Mouse (Mus musculus) limb, embryonic 14.5 days (tissue): ENCODE data around the gene Dhdh. TPM values are rescaled to one million over a fixed set of nuclear protein-coding genes. Genes with fewer than 3 reads are reported as not detected.
"Not testable (repeated sequence)": the region's sequence is repeated elsewhere in the genome, so short reads cannot be mapped to it uniquely, and the experiment has no call there.

Source experiments
- ATAC-seq: fragments of 200-750 bp; cut with Nextera tagmentation; 2 replicates; pipeline ENCODE4 v1.8.0; 2017; ENCODE audit warnings: low read depth, moderate number of reproducible peaks, moderate TSS enrichment; ENCODE audit not compliant: low FRiP score
- DNase-seq: peaks from one replicate; pipeline ENCODE4 v3.0.0-alpha.2; 2015; ENCODE audit warnings: low spot score
- H3K27ac ChIP-seq: fragments of 300-500 bp; sonication (generic); replicated peaks from 2 replicates; pipeline ENCODE4 v1.5.1; 2014; ENCODE audit warnings: low read depth, mild to moderate bottlenecking, low read length, moderate library complexity, mixed read lengths
- H3K27me3 ChIP-seq: fragments of 300-500 bp; sonication (generic); 2 replicates; pipeline ENCODE4 v1.6.1; 2014; ENCODE audit warnings: low read length, mixed read lengths; ENCODE audit not compliant: control insufficient read depth, insufficient read depth
- H3K36me3 ChIP-seq: fragments of 300-500 bp; sonication (generic); 2 replicates; pipeline ENCODE4 v1.6.1; 2014; ENCODE audit warnings: mild to moderate bottlenecking, low read length, moderate library complexity, mixed read lengths; ENCODE audit not compliant: control insufficient read depth, insufficient read depth
- H3K4me1 ChIP-seq: fragments of 300-500 bp; sonication (generic); 2 replicates; pipeline ENCODE4 v1.6.1; 2014; ENCODE audit warnings: antibody characterized with exemption, low read length, mixed read lengths; ENCODE audit not compliant: control insufficient read depth, insufficient read depth
- H3K4me2 ChIP-seq: fragments of 300-500 bp; sonication (generic); replicated peaks from 2 replicates; pipeline ENCODE4 v1.6.1; 2014; ENCODE audit warnings: low read depth, mild to moderate bottlenecking, low read length, moderate library complexity; ENCODE audit not compliant: severe bottlenecking
- H3K4me3 ChIP-seq: fragments of 300-500 bp; sonication (generic); replicated peaks from 2 replicates; pipeline ENCODE4 v1.5.1; 2014; ENCODE audit warnings: low read length
- H3K9ac ChIP-seq: fragments of 300-500 bp; sonication (generic); 2 replicates; pipeline ENCODE4 v1.6.1; 2014; ENCODE audit warnings: mild to moderate bottlenecking, low read depth, low read length, moderate library complexity; ENCODE audit not compliant: severe bottlenecking
- H3K9me3 ChIP-seq: fragments of 300-500 bp; sonication (generic); 2 replicates; pipeline ENCODE4 v1.6.1; 2016; ENCODE audit warnings: low read length; ENCODE audit not compliant: control insufficient read depth
- POLR2A ChIP-seq: fragments of 200-500 bp; IDR thresholded peaks from 2 replicates; pipeline ENCODE4 v1.8.0; 2012; ENCODE audit warnings: inconsistent platforms, mild to moderate bottlenecking, moderate library complexity, borderline replicate concordance; ENCODE audit not compliant: insufficient read depth, insufficient read length; ENCODE audit errors: extremely low read depth
- WGBS: fragments of 180-500 bp; shearing (Covaris S2); extraction: QIAGEN DNeasy Blood & Tissue Kit; methylation state at CpG from one replicate; pipeline ENCODE4 v1.1.7; 2014; 5-methylcytosine and 5-hydroxymethylcytosine counted together
- polyA plus RNA-seq, 2 experiments: library from polyadenylated mRNA; depleted of rRNA in 1 of 2; stranded (reverse) in 1 of 2; unstranded in 1 of 2; fragments of >200 nt; fragmentation: Nextera tagmentation in 1 of 2; extraction: Ambion mirVana in 1 of 2; gene quantifications; 2 replicates each; pipeline versions ENCODE4 v1.2.1 to v1.2.3; 2012 to 2014

Gene Dhdh
- polyA plus RNA-seq, 2 experiments: 2.0 to 2.9 TPM

GRCm38 (mm10) chr7:45481374-45481927, 7.2 kb downstream of the Dhdh start, which contains the start of gene Tulp2:
TSS of gene Tulp2 (plus strand) at chr7:45481877.
- H3K4me1 ChIP-seq: no peaks in the 10 kb centered on the region
- H3K9me3 ChIP-seq: no peaks in the 10 kb centered on the region
- no peak for TF ChIP-seq POLR2A
- H3K4me3 ChIP-seq: no peak within 1 kb of the TSS
- no peaks in the 10 kb centered on the region for H3K27me3 ChIP-seq
- ATAC-seq (peak; percentile 84), DNase-seq (peak; percentile 66)
- H3K9ac ChIP-seq: no peak within 1 kb of the TSS
- no peak within 1 kb of the TSS for H3K27ac ChIP-seq
- no peak within 1 kb of the TSS for H3K4me2 ChIP-seq
- WGBS: 46% methylated on average over 15 of the region's 15 CpGs
- H3K36me3 ChIP-seq: 0 out of 2 replicates have a peak, but pooled peaks cover 3% of the 10 kb centered on the region

- WGBS: 79% methylated on average over 3 of the region's 4 CpGs
- not testable (repeated sequence) for H3K9ac ChIP-seq, H3K4me3 ChIP-seq, H3K4me2 ChIP-seq, H3K36me3 ChIP-seq, DNase-seq, H3K27me3 ChIP-seq, H3K4me1 ChIP-seq, H3K9me3 ChIP-seq, H3K27ac ChIP-seq, ATAC-seq
These were observed 8.3 kb downstream of the Dhdh start for GRCm38 (mm10) chr7:45480310-45480709.

- Histone ChIP-seq H3K36me3 (0 out of 2 replicates have a peak, but pooled peaks cover 3% of the 10 kb centered on the region), H3K4me1 (no peaks in the 10 kb centered on the region), H3K27ac (no peak overlapping the region), H3K27me3 (no peaks in the 10 kb centered on the region), H3K4me3 (no peak overlapping the region), H3K9me3 (no peaks in the 10 kb centered on the region), H3K9ac (no peak overlapping the region), H3K4me2 (no peak overlapping the region)
- DNase-seq (no peak), ATAC-seq (no peak)
- 93% methylated on average over 7 of the region's 7 CpGs for WGBS
- TF ChIP-seq POLR2A: no peak
These were observed 9.8 kb downstream of the Dhdh start for GRCm38 (mm10) chr7:45478774-45479173.

GRCm38 (mm10) chr7:45477003-45477402, 11.6 kb downstream of the Dhdh start:
- H3K9me3 ChIP-seq: no peaks in the 10 kb centered on the region
- ATAC-seq (peak; percentile 61), DNase-seq (peak; percentile 78)
- no peak overlapping the region for H3K27ac ChIP-seq
- no peak for TF ChIP-seq POLR2A
- H3K4me2 ChIP-seq: no peak overlapping the region
- WGBS: 8% methylated on average over 3 of the region's 3 CpGs
- H3K9ac ChIP-seq: no peak overlapping the region
- no peaks in the 10 kb centered on the region for H3K27me3 ChIP-seq
- H3K4me3 ChIP-seq: no peak overlapping the region
- 0 out of 2 replicates have a peak, but pooled peaks cover 3% of the 10 kb centered on the region for H3K36me3 ChIP-seq
- no peaks in the 10 kb centered on the region for H3K4me1 ChIP-seq

- Histone ChIP-seq H3K27ac (no peak overlapping the region), H3K4me1 (no peaks in the 10 kb centered on the region), H3K36me3 (0 out of 2 replicates have a peak, but pooled peaks cover 3% of the 10 kb centered on the region), H3K4me3 (no peak overlapping the region), H3K9me3 (no peaks in the 10 kb centered on the region), H3K4me2 (no peak overlapping the region), H3K27me3 (no peaks in the 10 kb centered on the region), H3K9ac (no peak overlapping the region)
- no peak for DNase-seq
- no peak for TF ChIP-seq POLR2A
- WGBS: 50% methylated on average over 1 of the region's 1 CpGs
- ATAC-seq: no peak
These were observed 12.2 kb downstream of the Dhdh start for GRCm38 (mm10) chr7:45476453-45476852.
